Mouse (Mus musculus) thymus, adult 2 months (tissue): ENCODE data around the gene Arhgap27. TPM values are rescaled to one million over a fixed set of nuclear protein-coding genes. Genes with fewer than 3 reads are reported as not detected.
A peak's percentile ranks its signal among the peaks of the same experiment; 100 is the strongest.

ENCODE experiments used
- DNase-seq: peaks from one replicate; pipeline ENCODE4 v3.0.0; 2021
- H3K27ac ChIP-seq: fragments of 200-500 bp; 2 replicates; pipeline ENCODE4 v1.5.1; 2012; ENCODE audit warnings: low read length, control low read depth; ENCODE audit not compliant: control insufficient read depth, insufficient read depth
- H3K27me3 ChIP-seq: fragments of 200-500 bp; 2 replicates; pipeline ENCODE4 v1.6.1; 2012; ENCODE audit warnings: mild to moderate bottlenecking, low read length, moderate library complexity, mixed read lengths; ENCODE audit not compliant: control insufficient read depth, insufficient read depth
- H3K36me3 ChIP-seq: fragments of 200-500 bp; 2 replicates; pipeline ENCODE4 v1.6.1; 2012; ENCODE audit warnings: mild to moderate bottlenecking, low read length, moderate library complexity; ENCODE audit not compliant: control insufficient read depth, insufficient read depth
- H3K4me1 ChIP-seq: fragments of 200-500 bp; replicated peaks from 2 replicates; pipeline ENCODE4 v1.6.1; 2012; ENCODE audit warnings: low read length; ENCODE audit not compliant: control insufficient read depth, insufficient read depth
- H3K4me3 ChIP-seq: fragments of 200-500 bp; 2 replicates; pipeline ENCODE4 v1.5.1; 2012; ENCODE audit warnings: mild to moderate bottlenecking, low read length, control low read depth, moderate library complexity; ENCODE audit not compliant: control insufficient read depth, insufficient read depth
- CTCF ChIP-seq: fragments of 200-500 bp; IDR thresholded peaks from 2 replicates; pipeline ENCODE4 v1.5.1; 2012; ENCODE audit warnings: mild to moderate bottlenecking, control low read depth, low read length, moderate library complexity, borderline replicate concordance; ENCODE audit not compliant: control insufficient read depth, poor library complexity, insufficient read depth; ENCODE audit errors: extremely low read depth
- POLR2A ChIP-seq: fragments of 200-500 bp; IDR thresholded peaks from 2 replicates; pipeline ENCODE4 v1.6.1; 2012; ENCODE audit warnings: mild to moderate bottlenecking, low read length, control low read depth, moderate library complexity; ENCODE audit not compliant: control insufficient read depth, poor library complexity, insufficient read depth; ENCODE audit errors: extremely low read depth
- WGBS: fragments of 180-500 bp; shearing (Covaris S2); methylation state at CpG from one replicate; pipeline ENCODE4 v1.1.7; 2018; 5-methylcytosine and 5-hydroxymethylcytosine counted together
- polyA plus RNA-seq: library from polyadenylated mRNA; depleted of rRNA; stranded (reverse); fragments of >200 nt; gene quantifications from 2 replicates; pipeline ENCODE4 v1.2.3, GENCODE M21; 2012

Arhgap27 gene
- polyA plus RNA-seq, 1 experiment, result 124 TPM

- DNase-seq, result peak; percentile 86
- Histone ChIP-seq H3K4me1 (peaks cover 37% of the 10 kb centered on the region), H3K36me3 (no peaks in the 10 kb centered on the region), H3K27me3 (peaks cover 15% of the 10 kb centered on the region; the same call in 1 of the 2 replicates), H3K27ac (no peak overlapping the region), H3K4me3 (peak overlapping the region; percentile 37)
- 12% methylated on average over 60 of the region's 60 CpGs for WGBS
- TF ChIP-seq POLR2A (no peak), CTCF (peak; percentile 98)
These were observed 3.5 kb downstream of the Arhgap27 start for GRCm38 (mm10) chr11:103359841-103360641.

- H3K27me3 ChIP-seq, result peaks cover 15% of the 10 kb centered on the region; the same call in 1 of the 2 replicates
- no peak overlapping the region for H3K27ac ChIP-seq
- no peak overlapping the region for H3K4me3 ChIP-seq
- H3K36me3 ChIP-seq, result no peaks in the 10 kb centered on the region
- WGBS, result 32% methylated on average over 22 of the region's 22 CpGs
- peak; percentile 83 for DNase-seq
- H3K4me1 ChIP-seq, result peaks cover 37% of the 10 kb centered on the region
- TF ChIP-seq CTCF (peak; percentile 91), POLR2A (no peak)
These were observed 4.4 kb downstream of the Arhgap27 start for GRCm38 (mm10) chr11:103359122-103359521.

- DNase-seq, result no peak
- H3K4me1 ChIP-seq, result peaks cover 33% of the 10 kb centered on the region
- no peaks in the 10 kb centered on the region for H3K36me3 ChIP-seq
- H3K27me3 ChIP-seq, result peaks cover 15% of the 10 kb centered on the region; the same call in 1 of the 2 replicates
- WGBS, result 92% methylated on average over 4 of the region's 4 CpGs
- TF ChIP-seq CTCF, result no peak
- TF ChIP-seq POLR2A, result no peak
- no peak overlapping the region for H3K4me3 ChIP-seq
- H3K27ac ChIP-seq, result no peak overlapping the region
These were observed 5.2 kb downstream of the Arhgap27 start for GRCm38 (mm10) chr11:103358316-103358715.

GRCm38 (mm10) chr11:103357710-103358109 lies 5.8 kb downstream of the Arhgap27 start:
- H3K27me3 ChIP-seq, result peaks cover 11% of the 10 kb centered on the region; the same call in 1 of the 2 replicates
- WGBS, result 97% methylated on average over 10 of the region's 10 CpGs
- no peak overlapping the region for H3K27ac ChIP-seq
- peaks cover 28% of the 10 kb centered on the region for H3K4me1 ChIP-seq
- no peaks in the 10 kb centered on the region for H3K36me3 ChIP-seq
- TF ChIP-seq POLR2A (no peak), CTCF (no peak)
- H3K4me3 ChIP-seq, result no peak overlapping the region
- DNase-seq, result no peak

GRCm38 (mm10) chr11:103356938-103357670 lies 6.4 kb downstream of the Arhgap27 start:
- 95% methylated on average over 16 of the region's 16 CpGs for WGBS
- Histone ChIP-seq H3K36me3 (no peaks in the 10 kb centered on the region), H3K4me1 (peaks cover 22% of the 10 kb centered on the region), H3K4me3 (no peak overlapping the region), H3K27ac (no peak overlapping the region), H3K27me3 (peaks cover 5% of the 10 kb centered on the region; the same call in 1 of the 2 replicates)
- no peak for TF ChIP-seq CTCF
- DNase-seq, result no peak

GRCm38 (mm10) chr11:103356032-103356571 lies 7.4 kb downstream of the Arhgap27 start:
- H3K4me3 ChIP-seq, result no peak overlapping the region
- H3K27me3 ChIP-seq, result peaks cover 3% of the 10 kb centered on the region; the same call in 1 of the 2 replicates
- peaks cover 12% of the 10 kb centered on the region for H3K4me1 ChIP-seq
- no peaks in the 10 kb centered on the region for H3K36me3 ChIP-seq
- WGBS, result 92% methylated on average over 11 of the region's 11 CpGs
- TF ChIP-seq CTCF, result no peak
- no peak for TF ChIP-seq POLR2A
- DNase-seq, result no peak
- H3K27ac ChIP-seq, result no peak overlapping the region
